Mouse (Mus musculus): Measurements from ENCODE around the gene Gm10717.
"Not testable (repeated sequence)": the region's sequence is repeated elsewhere in the genome, so short reads cannot be mapped to it uniquely, and the experiment has no call there.

Gene Gm10717

DNA sequence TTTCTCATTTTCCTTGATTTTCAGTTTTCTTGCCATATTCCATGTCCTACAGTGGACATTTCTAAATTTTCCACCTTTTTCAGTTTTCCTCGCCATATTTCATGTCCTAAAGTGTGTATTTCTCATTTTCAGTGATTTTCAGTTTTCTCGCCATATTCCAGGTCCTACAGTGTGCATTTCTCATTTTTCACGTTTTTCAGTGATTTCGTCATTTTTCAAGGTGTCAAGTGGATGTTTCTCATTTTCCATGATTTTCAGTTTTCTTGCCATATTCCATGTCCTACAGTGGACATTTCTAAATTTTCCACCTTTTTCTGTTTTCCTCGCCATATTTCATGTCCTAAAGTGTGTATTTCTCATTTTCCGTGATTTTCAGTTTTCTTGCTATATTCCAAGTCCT, 436 bp downstream of the Gm10717 start:
- peak; percentile 76 to 95 for DNase-seq (ENCODE audit: low spot score in 2 of 2)

DNA sequence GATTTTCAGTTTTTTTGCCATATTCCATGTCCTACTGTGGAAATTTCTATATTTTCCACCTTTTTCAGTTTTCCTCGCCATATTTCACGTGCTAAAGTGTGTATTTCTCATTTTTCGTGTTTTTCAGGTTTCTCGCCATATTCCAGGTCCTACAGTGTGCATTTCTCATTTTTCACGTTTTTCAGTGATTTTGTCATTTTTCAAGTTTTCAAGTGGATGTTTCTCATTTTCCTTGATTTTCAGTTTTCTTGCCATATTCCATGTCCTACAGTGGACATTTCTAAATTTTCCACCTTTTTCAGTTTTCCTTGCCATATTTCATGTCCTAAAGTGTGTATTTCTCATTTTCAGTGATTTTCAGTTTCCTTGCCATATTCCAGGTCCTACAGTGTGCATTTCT, 919 bp downstream of the Gm10717 start:
- DNase-seq (ENCODE audit: low spot score in 2 of 2), result peak in 1 of 2 experiments; percentile 56

DNA sequence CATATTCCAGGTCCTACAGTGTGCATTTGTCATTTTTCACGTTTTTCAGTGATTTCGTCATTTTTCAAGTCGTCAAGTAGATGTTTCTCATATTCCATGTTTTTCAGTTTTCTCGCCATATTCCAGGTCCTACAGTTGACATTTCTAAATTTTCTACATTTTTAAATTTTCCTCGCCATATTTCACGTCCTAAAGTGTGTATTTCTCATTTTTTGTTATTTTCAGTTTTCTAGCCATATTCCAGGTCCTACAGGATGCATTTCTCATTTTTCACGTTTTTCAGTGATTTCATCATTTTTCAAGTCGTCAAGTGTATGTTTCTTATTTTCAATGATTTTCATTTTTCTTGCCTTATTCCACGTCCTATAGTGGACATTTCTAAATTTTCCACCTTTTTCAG, 1.5 kb downstream of the Gm10717 start:
- DNase-seq (ENCODE audit: low spot score in 2 of 2), result peak in 1 of 2 experiments; percentile 57

DNA sequence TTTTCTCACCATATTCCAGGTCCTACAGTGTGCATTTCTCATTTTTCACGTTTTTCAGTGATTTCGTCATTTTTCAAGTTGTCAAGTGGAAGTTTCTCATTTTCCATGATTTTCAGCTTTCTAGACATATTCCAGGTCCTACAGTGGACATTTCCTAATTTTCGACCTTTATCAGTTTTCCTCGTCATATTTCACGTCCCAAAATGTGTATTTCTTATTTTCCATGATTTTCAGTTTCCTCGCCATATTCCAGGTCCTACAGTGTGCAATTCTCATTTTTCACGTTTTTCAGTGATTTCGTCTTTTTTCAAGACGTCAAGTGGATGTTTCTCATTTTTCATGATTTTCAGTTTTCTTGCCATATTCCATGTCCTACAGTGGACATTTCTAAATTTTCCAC, 2.0 kb downstream of the Gm10717 start:
- DNase-seq (ENCODE audit: low spot score in 2 of 2), result peak in 1 of 2 experiments; percentile 21

DNA sequence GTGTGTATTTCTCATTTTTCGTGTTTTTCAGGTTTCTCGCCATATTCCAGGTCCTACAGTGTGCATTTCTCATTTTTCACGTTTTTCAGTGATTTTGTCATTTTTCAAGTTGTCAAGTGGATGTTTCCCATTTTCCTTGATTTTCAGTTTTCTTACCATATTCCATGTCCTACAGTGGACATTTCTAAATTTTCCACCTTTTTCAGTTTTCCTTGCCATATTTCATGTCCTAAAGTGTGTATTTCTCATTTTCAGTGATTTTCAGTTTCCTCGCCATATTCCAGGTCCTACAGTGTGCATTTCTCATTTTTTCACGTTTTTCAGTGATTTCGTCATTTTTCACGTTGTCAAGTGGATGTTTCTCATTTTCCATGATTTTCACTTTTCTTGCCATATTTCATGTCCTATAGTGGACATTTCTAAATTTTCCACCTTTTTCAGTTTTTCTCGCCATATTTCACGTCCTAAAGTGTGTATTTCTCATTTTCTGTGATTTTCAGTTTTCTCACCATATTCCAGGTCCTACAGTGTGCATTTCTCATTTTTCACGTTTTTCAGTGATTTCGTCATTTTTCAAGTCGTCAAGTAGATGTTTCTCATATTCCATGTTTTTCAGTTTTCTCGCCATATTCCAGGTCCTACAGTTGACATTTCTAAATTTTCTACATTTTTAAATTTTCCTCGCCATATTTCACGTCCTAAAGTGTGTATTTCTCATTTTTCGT, 4.2 kb downstream of the Gm10717 start:
- peak; percentile 40 to 63 for DNase-seq (ENCODE audit: low spot score in 2 of 2)

DNA sequence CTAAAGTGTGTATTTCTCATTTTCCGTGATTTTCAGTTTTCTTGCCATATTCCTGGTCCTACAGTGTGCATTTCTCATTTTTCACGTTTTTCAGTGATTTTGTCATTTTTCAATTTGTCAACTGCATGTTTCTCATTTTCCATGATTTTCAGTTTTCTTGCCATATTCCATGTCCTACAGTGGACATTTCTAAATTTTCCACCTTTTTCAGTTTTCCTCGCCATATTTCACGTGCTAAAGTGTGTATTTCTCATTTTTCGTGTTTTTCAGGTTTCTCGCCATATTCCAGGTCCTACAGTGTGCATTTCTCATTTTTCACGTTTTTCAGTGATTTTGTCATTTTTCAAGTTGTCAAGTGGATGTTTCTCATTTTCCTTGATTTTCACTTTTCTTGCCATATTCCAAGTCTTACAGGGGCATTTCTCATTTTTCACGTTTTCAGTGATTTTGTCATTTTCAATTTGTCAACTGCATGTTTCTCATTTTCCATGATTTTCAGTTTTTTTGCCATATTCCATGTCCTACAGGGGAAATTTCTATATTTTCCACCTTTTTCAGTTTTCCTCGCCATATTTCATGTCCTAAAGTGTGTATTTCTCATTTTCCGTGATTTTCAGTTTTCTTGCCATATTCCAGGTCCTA, 5.6 kb downstream of the Gm10717 start:
- DNase-seq (ENCODE audit: low spot score in 2 of 2), result peak in 1 of 2 experiments; percentile 65

DNA sequence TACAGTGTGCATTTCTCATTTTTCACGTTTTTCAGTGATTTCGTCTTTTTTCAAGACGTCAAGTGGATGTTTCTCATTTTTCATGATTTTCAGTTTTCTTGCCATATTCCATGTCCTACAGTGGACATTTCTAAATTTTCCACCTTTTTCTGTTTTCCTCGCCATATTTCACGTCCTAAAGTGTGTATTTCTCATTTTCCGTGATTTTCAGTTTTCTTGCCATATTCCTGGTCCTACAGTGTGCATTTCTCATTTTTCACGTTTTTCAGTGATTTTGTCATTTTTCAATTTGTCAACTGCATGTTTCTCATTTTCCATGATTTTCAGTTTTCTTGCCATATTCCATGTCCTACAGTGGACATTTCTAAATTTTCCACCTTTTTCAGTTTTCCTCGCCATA, 9.1 kb downstream of the Gm10717 start, which contains the start of gene Gm17535:
TSS of gene Gm17535 (plus strand) at position 301 of the 400 bp plus-strand sequence.
- DNase-seq (ENCODE audit: low spot score in 2 of 2), result not testable (repeated sequence)

DNA sequence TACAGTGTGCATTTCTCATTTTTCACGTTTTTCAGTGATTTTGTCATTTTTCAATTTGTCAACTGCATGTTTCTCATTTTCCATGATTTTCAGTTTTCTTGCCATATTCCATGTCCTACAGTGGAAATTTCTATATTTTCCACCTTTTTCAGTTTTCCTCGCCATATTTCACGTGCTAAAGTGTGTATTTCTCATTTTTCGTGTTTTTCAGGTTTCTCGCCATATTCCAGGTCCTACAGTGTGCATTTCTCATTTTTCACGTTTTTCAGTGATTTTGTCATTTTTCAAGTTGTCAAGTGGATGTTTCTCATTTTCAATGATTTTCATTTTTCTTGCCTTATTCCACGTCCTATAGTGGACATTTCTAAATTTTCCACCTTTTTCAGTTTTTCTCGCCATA, 11.4 kb downstream of the Gm10717 start, which contains the start of gene Gm10715:
TSS of gene Gm10715 (plus strand) at position 301 of the 400 bp plus-strand sequence.
- DNase-seq (ENCODE audit: low spot score in 2 of 2), result not testable (repeated sequence)

DNA sequence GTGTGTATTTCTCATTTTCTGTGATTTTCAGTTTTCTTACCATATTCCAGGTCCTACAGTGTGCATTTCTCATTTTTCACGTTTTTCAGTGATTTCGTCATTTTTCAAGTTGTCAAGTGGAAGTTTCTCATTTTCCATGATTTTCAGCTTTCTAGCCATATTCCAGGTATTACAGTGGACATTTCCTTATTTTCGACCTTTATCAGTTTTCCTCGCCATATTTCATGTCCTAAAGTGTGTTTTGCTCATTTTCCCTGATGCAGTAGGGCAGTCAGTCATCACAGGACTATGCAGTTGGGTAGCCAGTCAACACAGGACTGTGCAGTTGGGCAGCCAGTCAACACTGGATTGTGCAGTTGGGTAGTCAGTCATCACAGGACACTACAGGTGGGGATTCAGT, 12.9 kb downstream of the Gm10717 start:
- not testable (repeated sequence) for DNase-seq (ENCODE audit: low spot score in 2 of 2)

Measured in spleen, postnatal 10 days (tissue).